Mouse (Mus musculus) heart, postnatal 0 days (tissue): ENCODE results near the gene Slc25a1. TPM values are rescaled to one million over a fixed set of nuclear protein-coding genes. Genes with fewer than 3 reads are reported as not detected.

ENCODE experiments used
- ATAC-seq: fragments of 200-750 bp; cut with Nextera tagmentation; 2 replicates; pipeline ENCODE4 v1.8.0; 2017; ENCODE audit warnings: low read depth, moderate number of reproducible peaks, moderate library complexity; ENCODE audit not compliant: insufficient read depth
- DNase-seq: peaks from one replicate; pipeline ENCODE4 v3.0.0-alpha.2; 2016; ENCODE audit warnings: low spot score
- H3K27ac ChIP-seq: fragments of 300-500 bp; sonication (generic); 2 replicates; pipeline ENCODE4 v1.5.1; 2014; ENCODE audit warnings: low read depth, mild to moderate bottlenecking
- H3K27me3 ChIP-seq: fragments of 300-500 bp; sonication (generic); 2 replicates; pipeline ENCODE4 v1.6.1; 2014; ENCODE audit warnings: low read length, mixed read lengths; ENCODE audit not compliant: control insufficient read depth, insufficient read depth
- H3K36me3 ChIP-seq: fragments of 300-500 bp; sonication (generic); replicated peaks from 2 replicates; pipeline ENCODE4 v1.6.1; 2014; ENCODE audit warnings: low read length, mixed read lengths; ENCODE audit not compliant: control insufficient read depth, insufficient read depth
- H3K4me1 ChIP-seq: fragments of 300-500 bp; sonication (generic); 2 replicates; pipeline ENCODE4 v1.6.1; 2014; ENCODE audit warnings: antibody characterized with exemption; ENCODE audit not compliant: control insufficient read depth, insufficient read depth
- H3K4me2 ChIP-seq: fragments of 300-500 bp; sonication (generic); 2 replicates; pipeline ENCODE4 v1.6.1; 2014; ENCODE audit warnings: low read depth, mild to moderate bottlenecking, low read length, moderate library complexity
- H3K4me3 ChIP-seq: fragments of 300-500 bp; sonication (generic); 2 replicates; pipeline ENCODE4 v1.5.1; 2014; ENCODE audit warnings: low read depth, low read length
- H3K9ac ChIP-seq: fragments of 300-500 bp; sonication (generic); replicated peaks from 2 replicates; pipeline ENCODE4 v1.6.1; 2014; ENCODE audit warnings: low read depth, low read length, mixed read lengths
- H3K9me3 ChIP-seq: fragments of 300-500 bp; sonication (generic); replicated peaks from 2 replicates; pipeline ENCODE4 v1.6.1; 2016; ENCODE audit warnings: low read length; ENCODE audit not compliant: control insufficient read depth
- CTCF ChIP-seq: IDR thresholded peaks from 2 replicates; pipeline ENCODE4 v1.5.1; 2016; ENCODE audit warnings: antibody characterized with exemption, control low read depth, low read depth
- EP300 ChIP-seq: IDR thresholded peaks from 2 replicates; pipeline ENCODE4 v1.6.1; 2016; ENCODE audit warnings: antibody characterized with exemption, low read depth
- WGBS: fragments of 180-500 bp; shearing (Covaris S2); extraction: QIAGEN DNeasy Blood & Tissue Kit; methylation state at CpG from one replicate; pipeline ENCODE4 v1.1.7; 2014; 5-methylcytosine and 5-hydroxymethylcytosine counted together
- polyA plus RNA-seq: library from polyadenylated mRNA; unstranded; fragments of >200 nt; fragmentation: Nextera tagmentation; extraction: Ambion mirVana; gene quantifications from 2 replicates; pipeline ENCODE4 v1.2.1, GENCODE M21; 2015
- total RNA-seq: library from RNA; depleted of rRNA; stranded (reverse); fragments of >200 nt; gene quantifications from 2 replicates; pipeline ENCODE4 v1.2.3, GENCODE M21; 2014; ENCODE audit warnings: low replicate concordance

The Slc25a1 gene
- total and polyA plus RNA-seq, 2 experiments from 2014 or later: 14.8 to 46.8 TPM

GRCm38 (mm10) chr16:17936776-17937175, 8.8 kb upstream of the Slc25a1 start:
- TF ChIP-seq CTCF (no peak), EP300 (no peak)
- no peak overlapping the region for H3K4me2 ChIP-seq
- no peak overlapping the region for H3K27ac ChIP-seq
- no peak overlapping the region for H3K4me3 ChIP-seq
- no peaks in the 10 kb centered on the region for H3K4me1 ChIP-seq
- H3K27me3 ChIP-seq: no peaks in the 10 kb centered on the region
- WGBS: 51% methylated on average over 10 of the region's 10 CpGs
- DNase-seq: no peak
- no peak for ATAC-seq
- no peaks in the 10 kb centered on the region for H3K9me3 ChIP-seq
- H3K36me3 ChIP-seq: no peaks in the 10 kb centered on the region
- H3K9ac ChIP-seq: no peak overlapping the region

GRCm38 (mm10) chr16:17934445-17934910, 6.5 kb upstream of the Slc25a1 start:
- 35% methylated on average over 3 of the region's 3 CpGs for WGBS
- no peak for TF ChIP-seq EP300
- no peak for TF ChIP-seq CTCF

GRCm38 (mm10) chr16:17933594-17934444, 5.8 kb upstream of the Slc25a1 start:
- Histone ChIP-seq H3K9ac (no peak overlapping the region), H3K4me2 (no peak overlapping the region), H3K27me3 (no peaks in the 10 kb centered on the region), H3K36me3 (no peaks in the 10 kb centered on the region), H3K4me3 (no peak overlapping the region), H3K4me1 (no peaks in the 10 kb centered on the region), H3K27ac (no peak overlapping the region), H3K9me3 (no peaks in the 10 kb centered on the region)
- DNase-seq (no peak), ATAC-seq (no peak)
- WGBS: 48% methylated on average over 9 of the region's 9 CpGs
- no peak for TF ChIP-seq CTCF
- no peak for TF ChIP-seq EP300

More at GRCm38 (mm10) chr16:17934445-17934910, 6.5 kb upstream of the Slc25a1 start:
- no peak for ATAC-seq
- Histone ChIP-seq H3K9ac (no peak overlapping the region), H3K4me1 (no peaks in the 10 kb centered on the region), H3K4me2 (no peak overlapping the region), H3K4me3 (no peak overlapping the region), H3K36me3 (no peaks in the 10 kb centered on the region), H3K27ac (no peak overlapping the region), H3K27me3 (no peaks in the 10 kb centered on the region), H3K9me3 (no peaks in the 10 kb centered on the region)
- no peak for DNase-seq

GRCm38 (mm10) chr16:17931906-17932460, 4.0 kb upstream of the Slc25a1 start:
- no peak overlapping the region for H3K27ac ChIP-seq
- ATAC-seq: no peak
- no peaks in the 10 kb centered on the region for H3K36me3 ChIP-seq
- no peaks in the 10 kb centered on the region for H3K27me3 ChIP-seq
- no peak for DNase-seq
- no peak overlapping the region for H3K4me2 ChIP-seq
- no peaks in the 10 kb centered on the region for H3K9me3 ChIP-seq
- H3K4me3 ChIP-seq: no peak overlapping the region
- no peak overlapping the region for H3K9ac ChIP-seq
- no peaks in the 10 kb centered on the region for H3K4me1 ChIP-seq
- WGBS: 63% methylated on average over 5 of the region's 5 CpGs
- no peak for TF ChIP-seq EP300
- no peak for TF ChIP-seq CTCF

GRCm38 (mm10) chr16:17929631-17930030, 1.6 kb upstream of the Slc25a1 start:
- DNase-seq: no peak
- no peaks in the 10 kb centered on the region for H3K4me1 ChIP-seq
- ATAC-seq: no peak
- H3K9ac ChIP-seq: no peak overlapping the region
- H3K4me3 ChIP-seq: no peak overlapping the region
- TF ChIP-seq CTCF: no peak
- no peaks in the 10 kb centered on the region for H3K27me3 ChIP-seq
- no peak overlapping the region for H3K27ac ChIP-seq
- 0 out of 2 replicates have a peak, but pooled peaks cover 3% of the 10 kb centered on the region for H3K36me3 ChIP-seq
- H3K9me3 ChIP-seq: no peaks in the 10 kb centered on the region
- WGBS: 72% methylated on average over 2 of the region's 2 CpGs
- no peak overlapping the region for H3K4me2 ChIP-seq
